Mouse (Mus musculus) megakaryocyte, embryonic 14.5 days (primary cell): Measurements from ENCODE around the gene Dlx3.

Experiments
- FLI1 ChIP-seq: IDR thresholded peaks from 2 replicates; pipeline ENCODE4 v1.6.1; 2012; ENCODE audit warnings: low read length, inconsistent platforms, mixed read lengths
- GATA1 ChIP-seq: IDR thresholded peaks from 3 replicates; pipeline ENCODE4 v1.6.1; 2012; ENCODE audit warnings: mixed read lengths, low read length, inconsistent platforms, borderline replicate concordance

GRCm38 (mm10) chr11:95104266-95104665 lies 15.7 kb upstream of the Dlx3 start:
- no peak for TF ChIP-seq FLI1
- TF ChIP-seq GATA1, result no peak
